Mouse (Mus musculus) layer of hippocampus, adult 11-12 months (tissue): ENCODE data around the gene Plscr3.

Experiments used
- DNase-seq: peaks from one replicate; pipeline ENCODE4 v3.0.0; 2022; ENCODE audit warnings: low spot score

Gene Plscr3

GRCm38 (mm10) chr11:69846198-69846680, at the start of gene Plscr3:
TSS of gene Plscr3 (plus strand) at chr11:69846376.
- peak; percentile 84 for DNase-seq

- DNase-seq = no peak
These were observed 48.3 kb upstream of the Plscr3 start for GRCm38 (mm10) chr11:69797924-69798323.

- DNase-seq = no peak
These were observed 46.6 kb upstream of the Plscr3 start for GRCm38 (mm10) chr11:69799394-69800137.

- no peak for DNase-seq
These were observed 46.1 kb upstream of the Plscr3 start for GRCm38 (mm10) chr11:69800138-69800391.

GRCm38 (mm10) chr11:69800392-69801197, 45.6 kb upstream of the Plscr3 start:
- DNase-seq = peak; percentile 47

- DNase-seq = no peak
These were observed 44.7 kb upstream of the Plscr3 start, which contains the start of gene Fgf11 for GRCm38 (mm10) chr11:69801379-69801977. TSS of gene Fgf11 (minus strand) at chr11:69801857.

GRCm38 (mm10) chr11:69802648-69803105, 43.5 kb upstream of the Plscr3 start:
- DNase-seq = peak; percentile 76

GRCm38 (mm10) chr11:69803328-69803727, 42.8 kb upstream of the Plscr3 start:
- no peak for DNase-seq

- DNase-seq = peak; percentile 60
These were observed 42.2 kb upstream of the Plscr3 start for GRCm38 (mm10) chr11:69803786-69804651.

- DNase-seq = no peak
These were observed 41.6 kb upstream of the Plscr3 start for GRCm38 (mm10) chr11:69804652-69804940.

- DNase-seq = no peak
These were observed 40.9 kb upstream of the Plscr3 start, which contains the start of gene Tmem102 for GRCm38 (mm10) chr11:69804972-69805909. TSS of gene Tmem102 (minus strand) at chr11:69805624.

GRCm38 (mm10) chr11:69806378-69806777, 39.8 kb upstream of the Plscr3 start:
- DNase-seq = no peak

- no peak for DNase-seq
These were observed 38.5 kb upstream of the Plscr3 start for GRCm38 (mm10) chr11:69807641-69808040.

GRCm38 (mm10) chr11:69810280-69810679, 35.9 kb upstream of the Plscr3 start:
- no peak for DNase-seq

- no peak for DNase-seq
These were observed 31.0 kb upstream of the Plscr3 start, which contains the start of gene Gm39566 for GRCm38 (mm10) chr11:69815155-69815554. TSS of gene Gm39566 (minus strand) at chr11:69815298.

GRCm38 (mm10) chr11:69816520-69816919, 29.7 kb upstream of the Plscr3 start:
- DNase-seq = no peak

- DNase-seq = no peak
These were observed 27.8 kb upstream of the Plscr3 start, which contains the start of gene Spem2 for GRCm38 (mm10) chr11:69818365-69818764. TSS of gene Spem2 (minus strand) at chr11:69818465.

GRCm38 (mm10) chr11:69818871-69819270, 27.3 kb upstream of the Plscr3 start:
- no peak for DNase-seq

GRCm38 (mm10) chr11:69822080-69822479, 24.1 kb upstream of the Plscr3 start, which contains the start of gene Spem1:
TSS of gene Spem1 (minus strand) at chr11:69822180.
- no peak for DNase-seq

GRCm38 (mm10) chr11:69823456-69823855, 22.7 kb upstream of the Plscr3 start:
- no peak for DNase-seq
